Mouse (Mus musculus): ENCODE results near the gene Unc5c. TPM values are rescaled to one million over a fixed set of nuclear protein-coding genes. Genes with fewer than 3 reads are reported as not detected.

Unc5c gene
- total and polyA plus RNA-seq, 3 experiments: not detected

- dilution Hi-C loops (cut with MboI; ENCODE audit: extremely low pct_ligation_motif_present, extremely low pct_unique_long_range_greater_than_20kb, low sequenced_read_pairs) (no loop called here), in situ Hi-C loops (cut with MboI; ENCODE audit: low pct_ligation_motif_present, low pct_unique_long_range_greater_than_20kb, low sequenced_read_pairs) (no loop called here)
- Histone ChIP-seq H3K9me3 (replicated peaks; ENCODE audit: low read length) (no peaks in the 10 kb centered on the region), H3K79me2 (replicated peaks; ENCODE audit: control insufficient read depth, extremely low read depth, insufficient read depth, poor library complexity, severe bottlenecking) (no peaks in the 10 kb centered on the region), H3K9ac (ENCODE audit: insufficient read depth, low read depth) (no peak overlapping the region), H3K4me1 (ENCODE audit: control insufficient read depth in 1 of 2, insufficient read depth in 2 of 2) (no peaks in the 10 kb centered on the region), H3K4me3 (replicated peaks in 1 of 3; ENCODE audit: low read depth in 2 of 3, low read length in 2 of 3, poor library complexity in 1 of 3) (no peak overlapping the region), H3K27me3 (replicated peaks) (no peaks in the 10 kb centered on the region), H3K36me3 (replicated peaks in 1 of 2; ENCODE audit: control insufficient read depth in 1 of 2, insufficient read depth in 1 of 2, low read length in 1 of 2) (no peaks in the 10 kb centered on the region), H3K4me2 (ENCODE audit: insufficient read depth, low read depth, poor library complexity, severe bottlenecking) (no peak overlapping the region), H3K27ac (ENCODE audit: insufficient read depth, low read depth) (no peak overlapping the region)
- DNase-seq (ENCODE audit: extremely low read depth): no peak
- TF ChIP-seq UBTF (IDR thresholded peaks at IDR 0.05; ENCODE audit: low read depth, low read length) (no peak), JUND (conservative IDR thresholded peaks at IDR 0.05; ENCODE audit: low read depth, low read length) (no peak), MAZ (IDR thresholded peaks at IDR 0.05; ENCODE audit: low read depth, low read length) (no peak), ZMIZ1 (IDR thresholded peaks at IDR 0.05; ENCODE audit: low read depth, low read length) (no peak), BHLHE40 (IDR thresholded peaks at IDR 0.05; ENCODE audit: low read depth, low read length) (no peak)
Observed at GRCm38 (mm10) chr3:141644264-141644663, 179.2 kb downstream of the Unc5c start.

- dilution Hi-C loops (cut with MboI; ENCODE audit: extremely low pct_ligation_motif_present, extremely low pct_unique_long_range_greater_than_20kb, low sequenced_read_pairs): no loop called here
Observed at GRCm38 (mm10) chr3:141646588-141646987, 181.6 kb downstream of the Unc5c start.

GRCm38 (mm10) chr3:141650658-141651057 is 185.6 kb downstream of the Unc5c start:
- Histone ChIP-seq H3K79me2 (replicated peaks; ENCODE audit: control insufficient read depth, extremely low read depth, insufficient read depth, poor library complexity, severe bottlenecking) (no peaks in the 10 kb centered on the region), H3K4me3 (replicated peaks in 1 of 3; ENCODE audit: low read depth in 2 of 3, low read length in 2 of 3, poor library complexity in 1 of 3) (no peak overlapping the region), H3K27me3 (replicated peaks) (no peaks in the 10 kb centered on the region), H3K9me3 (replicated peaks; ENCODE audit: low read length) (no peaks in the 10 kb centered on the region), H3K9ac (ENCODE audit: insufficient read depth, low read depth) (no peak overlapping the region), H3K4me2 (ENCODE audit: insufficient read depth, low read depth, poor library complexity, severe bottlenecking) (no peak overlapping the region), H3K4me1 (ENCODE audit: control insufficient read depth in 1 of 2, insufficient read depth in 2 of 2) (no peaks in the 10 kb centered on the region), H3K36me3 (replicated peaks in 1 of 2; ENCODE audit: control insufficient read depth in 1 of 2, insufficient read depth in 1 of 2, low read length in 1 of 2) (no peaks in the 10 kb centered on the region), H3K27ac (ENCODE audit: insufficient read depth, low read depth) (no peak overlapping the region)
- no peak for TF ChIP-seq MAX (IDR thresholded peaks at IDR 0.05; ENCODE audit: low read length)
- TF ChIP-seq USF1 (IDR thresholded peaks at IDR 0.05; ENCODE audit: low read depth, low read length): no peak
- no peak for TF ChIP-seq CHD2 (IDR thresholded peaks at IDR 0.05; ENCODE audit: low read length)
- TF ChIP-seq ZNF384 (IDR thresholded peaks at IDR 0.05; ENCODE audit: low read depth, low read length): no peak
- no peak for TF ChIP-seq ETS1 (conservative IDR thresholded peaks at IDR 0.05; ENCODE audit: low read depth, low read length)
- TF ChIP-seq RCOR1 (conservative IDR thresholded peaks at IDR 0.05; ENCODE audit: low read depth, low read length): no peak
- no peak for TF ChIP-seq ZC3H11A (IDR thresholded peaks at IDR 0.05; ENCODE audit: low read depth, low read length)
- no peak for TF ChIP-seq CTCF (conservative IDR thresholded peaks at IDR 0.05 in 1 of 2, IDR thresholded peaks at IDR 0.05 in 1 of 2; ENCODE audit: low read depth in 2 of 2, low read length in 2 of 2)
- no peak for TF ChIP-seq MEF2A (IDR thresholded peaks at IDR 0.05; ENCODE audit: borderline replicate concordance, low read depth, low read length)
- no peak for TF ChIP-seq SMC3 (IDR thresholded peaks at IDR 0.05; ENCODE audit: low read depth, low read length)
- no peak for TF ChIP-seq JUND (conservative IDR thresholded peaks at IDR 0.05; ENCODE audit: low read depth, low read length)
- DNase-seq (ENCODE audit: extremely low read depth): no peak
- in situ Hi-C loops (cut with MboI; ENCODE audit: low pct_ligation_motif_present, low pct_unique_long_range_greater_than_20kb, low sequenced_read_pairs) (no loop called here), dilution Hi-C loops (cut with MboI; ENCODE audit: extremely low pct_ligation_motif_present, extremely low pct_unique_long_range_greater_than_20kb, low sequenced_read_pairs) (no loop called here)

More at GRCm38 (mm10) chr3:141646588-141646987, 181.6 kb downstream of the Unc5c start:
- H3K4me2 ChIP-seq (ENCODE audit: insufficient read depth, low read depth, poor library complexity, severe bottlenecking): no peak overlapping the region
- no peak for TF ChIP-seq RCOR1 (conservative IDR thresholded peaks at IDR 0.05; ENCODE audit: low read depth, low read length)
- no peak for TF ChIP-seq ELF1 (IDR thresholded peaks at IDR 0.05; ENCODE audit: low read depth, low read length)
- no peak for TF ChIP-seq MYC (IDR thresholded peaks at IDR 0.05; ENCODE audit: low read depth, low read length)
- no peak for TF ChIP-seq CTCF (conservative IDR thresholded peaks at IDR 0.05 in 1 of 2, IDR thresholded peaks at IDR 0.05 in 1 of 2; ENCODE audit: low read depth in 2 of 2, low read length in 2 of 2)
- TF ChIP-seq ZC3H11A (IDR thresholded peaks at IDR 0.05; ENCODE audit: low read depth, low read length): no peak
- no peak for TF ChIP-seq POLR2AphosphoS2 (IDR thresholded peaks at IDR 0.05; ENCODE audit: low read depth, low read length)
- no peaks in the 10 kb centered on the region for H3K9me3 ChIP-seq (replicated peaks; ENCODE audit: low read length)
- no peak overlapping the region for H3K9ac ChIP-seq (ENCODE audit: insufficient read depth, low read depth)
- H3K79me2 ChIP-seq (replicated peaks; ENCODE audit: control insufficient read depth, extremely low read depth, insufficient read depth, poor library complexity, severe bottlenecking): no peaks in the 10 kb centered on the region
- no peaks in the 10 kb centered on the region for H3K27me3 ChIP-seq (replicated peaks)
- no peak for DNase-seq (ENCODE audit: extremely low read depth)
- no peak overlapping the region for H3K27ac ChIP-seq (ENCODE audit: insufficient read depth, low read depth)
- in situ Hi-C loops (cut with MboI; ENCODE audit: low pct_ligation_motif_present, low pct_unique_long_range_greater_than_20kb, low sequenced_read_pairs): no loop called here
- H3K4me1 ChIP-seq (ENCODE audit: control insufficient read depth in 1 of 2, insufficient read depth in 2 of 2): no peaks in the 10 kb centered on the region
- no peaks in the 10 kb centered on the region for H3K36me3 ChIP-seq (replicated peaks in 1 of 2; ENCODE audit: control insufficient read depth in 1 of 2, insufficient read depth in 1 of 2, low read length in 1 of 2)
- no peak overlapping the region for H3K4me3 ChIP-seq (replicated peaks in 1 of 3; ENCODE audit: low read depth in 2 of 3, low read length in 2 of 3, poor library complexity in 1 of 3)

Measured in CH12.LX (cell line).